Mouse (Mus musculus) kidney, embryonic 15.5 days (tissue): Measurements from ENCODE around the gene Olfr1020. TPM values are rescaled to one million over a fixed set of nuclear protein-coding genes. Genes with fewer than 3 reads are reported as not detected.

Experiments
- ATAC-seq: fragments of 200-750 bp; cut with Nextera tagmentation; replicated peaks from 2 replicates; pipeline ENCODE4 v1.8.0; 2017; ENCODE audit warnings: moderate TSS enrichment; ENCODE audit not compliant: low FRiP score
- H3K27ac ChIP-seq: fragments of 300-500 bp; sonication (generic); 2 replicates; pipeline ENCODE4 v1.5.1; 2015; ENCODE audit warnings: mild to moderate bottlenecking, inconsistent platforms
- H3K27me3 ChIP-seq: fragments of 300-500 bp; sonication (generic); 2 replicates; pipeline ENCODE4 v1.6.1; 2015; ENCODE audit warnings: inconsistent platforms
- H3K36me3 ChIP-seq: fragments of 300-500 bp; sonication (generic); 2 replicates; pipeline ENCODE4 v1.6.1; 2015; ENCODE audit warnings: inconsistent platforms
- H3K4me1 ChIP-seq: fragments of 300-500 bp; sonication (generic); 2 replicates; pipeline ENCODE4 v1.6.1; 2015; ENCODE audit warnings: inconsistent platforms
- H3K4me2 ChIP-seq: fragments of 300-500 bp; sonication (generic); 2 replicates; pipeline ENCODE4 v1.6.1; 2015; ENCODE audit warnings: moderate library complexity, mild to moderate bottlenecking, inconsistent platforms
- H3K4me3 ChIP-seq: fragments of 300-500 bp; sonication (generic); replicated peaks from 2 replicates; pipeline ENCODE4 v1.5.1; 2015; ENCODE audit warnings: mild to moderate bottlenecking, inconsistent platforms
- H3K9ac ChIP-seq: fragments of 300-500 bp; sonication (generic); 2 replicates; pipeline ENCODE4 v1.6.1; 2015; ENCODE audit warnings: mild to moderate bottlenecking, inconsistent platforms
- H3K9me3 ChIP-seq: fragments of 300-500 bp; sonication (generic); replicated peaks from 2 replicates; pipeline ENCODE4 v1.6.1; 2016; ENCODE audit warnings: inconsistent platforms
- WGBS: fragments of 180-500 bp; shearing (Covaris S2); methylation state at CpG from one replicate; pipeline ENCODE4 v1.1.7; 2015; ENCODE audit warnings: mixed read lengths; 5-methylcytosine and 5-hydroxymethylcytosine counted together
- polyA plus RNA-seq: library from polyadenylated mRNA; unstranded; fragments of >200 nt; fragmentation: Nextera tagmentation; extraction: Ambion mirVana; gene quantifications from 2 replicates; pipeline ENCODE4 v1.2.1, GENCODE M21; 2015

The Olfr1020 gene
- polyA plus RNA-seq = not detected in 2 replicates

DNA sequence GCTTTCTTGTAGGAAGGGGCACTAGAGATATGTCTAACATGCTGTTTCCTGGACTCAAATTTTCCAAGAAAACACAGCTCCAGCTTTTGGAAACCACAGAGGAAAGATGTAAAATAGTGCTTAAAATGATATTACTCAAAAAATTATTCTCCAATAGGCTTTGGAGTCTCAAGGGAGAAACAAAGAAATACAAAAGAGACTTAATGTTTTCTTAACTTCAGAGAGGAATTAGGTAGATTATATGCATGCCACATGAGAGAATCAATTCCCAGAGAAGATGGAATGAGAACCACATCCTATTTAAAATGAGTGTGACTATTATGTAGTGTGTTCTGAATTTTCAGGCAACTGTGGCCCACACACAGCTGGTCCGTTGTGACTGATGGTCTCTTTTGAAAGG is at the start of gene Olfr1020:
TSS of gene Olfr1020 (plus strand) at position 301 of the 400 bp plus-strand sequence.
- Histone ChIP-seq H3K9me3 (no peaks in the 10 kb centered on the region), H3K36me3 (no peaks in the 10 kb centered on the region), H3K9ac (no peak within 1 kb of the TSS), H3K27ac (no peak within 1 kb of the TSS), H3K4me2 (no peak within 1 kb of the TSS), H3K4me3 (no peak within 1 kb of the TSS), H3K27me3 (no peaks in the 10 kb centered on the region), H3K4me1 (no peaks in the 10 kb centered on the region)
- no peak for ATAC-seq
- WGBS = 82% methylated on average over 1 of the region's 1 CpGs

GRCm38 (mm10) chr2:85802444-85802843 is 44.4 kb upstream of the Olfr1020 start, which contains the start of gene Olfr1016:
TSS of gene Olfr1016 (minus strand) at chr2:85802544.
- no peaks in the 10 kb centered on the region for H3K27me3 ChIP-seq
- H3K27ac ChIP-seq = no peak within 1 kb of the TSS
- H3K4me3 ChIP-seq = no peak within 1 kb of the TSS
- no peaks in the 10 kb centered on the region for H3K4me1 ChIP-seq
- H3K36me3 ChIP-seq = no peaks in the 10 kb centered on the region
- no peak within 1 kb of the TSS for H3K9ac ChIP-seq
- H3K4me2 ChIP-seq = no peak within 1 kb of the TSS
- no peaks in the 10 kb centered on the region for H3K9me3 ChIP-seq
- 92% methylated on average over 2 of the region's 2 CpGs for WGBS
- no peak for ATAC-seq

- H3K27ac ChIP-seq = no peak overlapping the region
- no peaks in the 10 kb centered on the region for H3K9me3 ChIP-seq
- 82% methylated on average over 4 of the region's 4 CpGs for WGBS
- no peak for ATAC-seq
- H3K9ac ChIP-seq = no peak overlapping the region
- H3K36me3 ChIP-seq = no peaks in the 10 kb centered on the region
- no peak overlapping the region for H3K4me2 ChIP-seq
- H3K4me3 ChIP-seq = no peak overlapping the region
- no peaks in the 10 kb centered on the region for H3K4me1 ChIP-seq
- H3K27me3 ChIP-seq = no peaks in the 10 kb centered on the region
Observed at GRCm38 (mm10) chr2:85804501-85804900, 42.3 kb upstream of the Olfr1020 start.

DNA sequence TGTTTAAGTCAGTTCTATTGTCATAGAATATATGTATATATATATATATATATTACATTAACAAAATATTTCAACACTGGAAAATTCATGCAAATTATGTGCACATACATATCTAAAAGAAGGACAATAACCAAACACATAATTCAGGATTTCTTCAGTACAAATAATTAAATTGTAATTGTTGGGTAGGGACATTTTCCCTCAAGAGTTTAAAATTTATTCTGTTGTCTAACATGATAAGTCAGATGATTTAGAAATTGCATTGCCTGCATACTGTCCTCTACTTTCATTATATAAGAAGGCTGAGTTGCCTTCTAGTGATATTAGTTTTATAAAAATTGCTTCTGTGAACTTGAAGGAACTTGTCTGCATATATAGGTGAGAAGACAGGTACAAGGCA is 28.7 kb upstream of the Olfr1020 start, which contains the start of gene Olfr1018:
TSS of gene Olfr1018 (plus strand) at position 301 of the 400 bp plus-strand sequence.
- Histone ChIP-seq H3K9me3 (no peaks in the 10 kb centered on the region), H3K4me2 (no peak within 1 kb of the TSS), H3K27ac (no peak within 1 kb of the TSS), H3K9ac (no peak within 1 kb of the TSS), H3K4me3 (no peak within 1 kb of the TSS), H3K36me3 (no peaks in the 10 kb centered on the region), H3K27me3 (no peaks in the 10 kb centered on the region), H3K4me1 (no peaks in the 10 kb centered on the region)
- ATAC-seq = no peak

- Histone ChIP-seq H3K9me3 (no peaks in the 10 kb centered on the region), H3K27me3 (no peaks in the 10 kb centered on the region), H3K4me2 (no peak within 1 kb of the TSS), H3K4me3 (no peak within 1 kb of the TSS), H3K4me1 (no peaks in the 10 kb centered on the region), H3K9ac (no peak within 1 kb of the TSS), H3K36me3 (no peaks in the 10 kb centered on the region), H3K27ac (no peak within 1 kb of the TSS)
- ATAC-seq = no peak
Observed at GRCm38 (mm10) chr2:85845383-85845782, 1.4 kb upstream of the Olfr1020 start, which contains the start of gene Olfr1019. TSS of gene Olfr1019 (minus strand) at chr2:85845483.

- no peak within 1 kb of the TSS for H3K27ac ChIP-seq
- H3K36me3 ChIP-seq = no peaks in the 10 kb centered on the region
- H3K4me3 ChIP-seq = no peak within 1 kb of the TSS
- H3K27me3 ChIP-seq = no peaks in the 10 kb centered on the region
- no peak for ATAC-seq
- no peak within 1 kb of the TSS for H3K4me2 ChIP-seq
- no peak within 1 kb of the TSS for H3K9ac ChIP-seq
- H3K4me1 ChIP-seq = no peaks in the 10 kb centered on the region
- WGBS = 63% methylated on average over 2 of the region's 2 CpGs
- no peaks in the 10 kb centered on the region for H3K9me3 ChIP-seq
Observed at GRCm38 (mm10) chr2:85868294-85868693, 21.5 kb downstream of the Olfr1020 start, which contains the start of gene Olfr1022. TSS of gene Olfr1022 (plus strand) at chr2:85868594.

GRCm38 (mm10) chr2:85885340-85885739 is 38.5 kb downstream of the Olfr1020 start, which contains the start of gene Olfr1023:
TSS of gene Olfr1023 (plus strand) at chr2:85885640.
- H3K4me1 ChIP-seq = no peaks in the 10 kb centered on the region
- H3K36me3 ChIP-seq = no peaks in the 10 kb centered on the region
- no peaks in the 10 kb centered on the region for H3K9me3 ChIP-seq
- H3K9ac ChIP-seq = no peak within 1 kb of the TSS
- ATAC-seq = no peak
- no peak within 1 kb of the TSS for H3K27ac ChIP-seq
- 84% methylated on average over 2 of the region's 2 CpGs for WGBS
- no peaks in the 10 kb centered on the region for H3K27me3 ChIP-seq
- H3K4me3 ChIP-seq = no peak within 1 kb of the TSS
- no peak within 1 kb of the TSS for H3K4me2 ChIP-seq

Other genes starting within 250 kb of the Olfr1020 start
- not detected in 2 replicates for gene Olfr1000, start 235.1 kb upstream of the Olfr1020 start, polyA plus RNA-seq
- gene Olfr1002, start 196.3 kb upstream of the Olfr1020 start, polyA plus RNA-seq = not detected in 2 replicates
- not detected in 2 replicates for gene Olfr154, start 182.6 kb upstream of the Olfr1020 start, polyA plus RNA-seq
- not detected in 2 replicates for gene Olfr1006, start 168.3 kb upstream of the Olfr1020 start, polyA plus RNA-seq
- not detected in 2 replicates for gene Olfr1008, start 157.6 kb upstream of the Olfr1020 start, polyA plus RNA-seq
- gene Olfr1009, start 131.6 kb upstream of the Olfr1020 start, polyA plus RNA-seq = not detected in 2 replicates
- gene Olfr1012, start 84.3 kb upstream of the Olfr1020 start, polyA plus RNA-seq = not detected in 2 replicates
- not detected in 2 replicates for gene Olfr1013, start 79.9 kb upstream of the Olfr1020 start, polyA plus RNA-seq
- gene Olfr1014, start 74.3 kb upstream of the Olfr1020 start, polyA plus RNA-seq = not detected in 2 replicates
- not detected in 2 replicates for gene Olfr1015, start 65.0 kb upstream of the Olfr1020 start, polyA plus RNA-seq
- not detected in 2 replicates for gene Olfr1016, start 44.5 kb upstream of the Olfr1020 start, polyA plus RNA-seq
- not detected in 2 replicates for gene Olfr1018, start 28.6 kb upstream of the Olfr1020 start, polyA plus RNA-seq
- not detected in 2 replicates for gene Olfr1019, start 1.5 kb upstream of the Olfr1020 start, polyA plus RNA-seq
- not detected in 2 replicates for gene Olfr1022, start 21.6 kb downstream of the Olfr1020 start, polyA plus RNA-seq
- not detected in 2 replicates for gene Olfr1023, start 38.6 kb downstream of the Olfr1020 start, polyA plus RNA-seq
- not detected in 2 replicates for gene Olfr1024, start 58.0 kb downstream of the Olfr1020 start, polyA plus RNA-seq
- not detected in 2 replicates for gene Olfr1025-ps1, start 68.2 kb downstream of the Olfr1020 start, polyA plus RNA-seq
- gene Olfr1026, start 74.5 kb downstream of the Olfr1020 start, polyA plus RNA-seq = not detected in 2 replicates
- gene Olfr1028, start 103.4 kb downstream of the Olfr1020 start, polyA plus RNA-seq = not detected in 2 replicates
- gene Olfr1029, start 126.9 kb downstream of the Olfr1020 start, polyA plus RNA-seq = not detected in 2 replicates
- gene Olfr1030, start 132.2 kb downstream of the Olfr1020 start, polyA plus RNA-seq = not detected in 2 replicates
- not detected in 2 replicates for gene Olfr1031, start 143.3 kb downstream of the Olfr1020 start, polyA plus RNA-seq
- gene Olfr1032, start 158.5 kb downstream of the Olfr1020 start, polyA plus RNA-seq = not detected in 2 replicates
- gene Olfr1033, start 173.6 kb downstream of the Olfr1020 start, polyA plus RNA-seq = 4.0 and 4.9 TPM in 2 replicates
- gene Olfr1034, start 198.8 kb downstream of the Olfr1020 start, polyA plus RNA-seq = 0.04 and 0.10 TPM in 2 replicates
- gene Olfr1036, start 227.0 kb downstream of the Olfr1020 start, polyA plus RNA-seq = not detected in 2 replicates
- gene Olfr1037, start 240.4 kb downstream of the Olfr1020 start, polyA plus RNA-seq = not detected in 2 replicates